8 mouse cellular contexts compared by ENCODE assay signal in the genomic region with DNA sequence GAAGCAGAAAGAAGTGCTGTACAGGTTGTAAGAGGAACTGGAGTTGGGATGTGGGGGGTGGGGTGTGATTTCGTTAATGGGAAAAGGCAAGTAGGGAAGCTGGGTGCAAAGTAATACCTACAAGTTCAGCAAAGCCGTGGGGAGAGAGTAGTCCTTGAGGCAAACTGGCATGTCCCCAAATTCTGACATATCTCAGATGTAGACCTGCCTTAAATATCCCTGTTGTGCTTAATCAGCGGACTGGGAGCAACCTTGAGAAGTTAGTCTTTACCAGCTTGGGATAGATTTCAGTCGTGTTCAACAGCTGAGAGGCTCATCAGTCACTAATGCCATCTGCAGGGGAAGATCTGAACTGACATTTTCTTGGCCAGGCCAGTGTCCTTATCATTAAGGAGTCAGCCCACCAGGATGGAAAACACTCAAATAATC. TPM values are rescaled to one million over a fixed set of nuclear protein-coding genes. Genes with fewer than 3 reads are reported as not detected.
DNase-seq lines count a peak whose midpoint lies in the region; ATAC-seq and TF ChIP-seq lines count a peak whose summit lies in the region.
"Had no signal": no experiment of that assay in that cellular context is flagged by ENCODE, and none has a peak within 500 bp of the region (broad histone marks: within the 10 kb centered on the region; RNA-seq: fewer than 3 reads in every experiment).

No protein-coding gene starts in this region.

- peak overlapping the region; percentile 97 for H3K9ac ChIP-seq in heart, embryonic 14.5 days (ENCODE audit: low read length)

- peak; percentile 55 for DNase-seq in CD4-positive helper T cell, adult 2 months (ENCODE audit: low read depth, low spot score)
- DNase-seq in ES-CJ7 (ENCODE audit: low read depth, low spot score): peak; percentile 72
- peak; percentile 46 for DNase-seq in kidney, postnatal 10 days
- DNase-seq in spleen, adult 2 months (ENCODE audit: low read depth in 1 of 2, low spot score in 2 of 2): peak; percentile 25 to 49

- no peak for TF ChIP-seq POLR2A in spleen, adult 2 months (IDR thresholded peaks at IDR 0.05; ENCODE audit: low read depth, low read length)

- H3K9me3 ChIP-seq in heart, embryonic 14.5 days (ENCODE audit: control insufficient read depth, low read length): no peaks in the 10 kb centered on the region

- 11% methylated on average over 4 of the region's 4 CpGs for WGBS in heart, embryonic 14.5 days
- 24% methylated on average over 4 of the region's 4 CpGs for WGBS in macrophage (ENCODE audit: missing documents)
- WGBS in spleen, adult 2 months: 25% methylated on average over 4 of the region's 4 CpGs

- peak overlapping the region; percentile 71 to 99 for H3K27ac ChIP-seq in heart, embryonic 14.5 days (replicated peaks in 1 of 2; ENCODE audit: control insufficient read depth in 1 of 2, insufficient read depth in 1 of 2, low read depth in 2 of 2, low read length in 2 of 2)
- peak overlapping the region; percentile 70 for H3K27ac ChIP-seq in macrophage
- H3K27ac ChIP-seq in spleen, adult 2 months (ENCODE audit: insufficient read depth, low read length): 0 out of 2 replicates have a peak overlapping the region, but pooled peaks have one; percentile 78

- TF ChIP-seq CTCF in spleen, adult 2 months (IDR thresholded peaks at IDR 0.05; ENCODE audit: extremely low read depth, insufficient read depth, insufficient read length, insufficient replicate concordance): peak; percentile 25; the same call in 1 of the 2 replicates

- H3K27me3 ChIP-seq in heart, embryonic 14.5 days (ENCODE audit: control insufficient read depth, insufficient read depth, low read length): no peaks in the 10 kb centered on the region
- H3K27me3 ChIP-seq in spleen, adult 2 months (ENCODE audit: control insufficient read depth, insufficient read depth, low read length): no peaks in the 10 kb centered on the region

- H3K79me2 ChIP-seq in macrophage (ENCODE audit: inconsistent target): peaks cover 37% of the 10 kb centered on the region

- H3K4me1 ChIP-seq in heart, embryonic 14.5 days (ENCODE audit: control insufficient read depth in 2 of 2, insufficient read depth in 2 of 2, low read length in 2 of 2): peaks cover 8 to 27% of the 10 kb centered on the region in 2 experiments; a peak in 3 of 4 replicates
- H3K4me1 ChIP-seq in spleen, adult 2 months (ENCODE audit: control insufficient read depth, insufficient read depth, insufficient read length): peaks cover 8% of the 10 kb centered on the region; the same call in 1 of the 2 replicates

- peak overlapping the region; percentile 72 to 97; a peak in 2 of 4 replicates for H3K4me3 ChIP-seq in heart, embryonic 14.5 days (ENCODE audit: control insufficient read depth in 1 of 2, insufficient read depth in 1 of 2, low read depth in 1 of 2, low read length in 2 of 2)
- peak overlapping the region; percentile 35; the same call in 1 of the 2 replicates for H3K4me3 ChIP-seq in macrophage (ENCODE audit: inconsistent target)
- peak overlapping the region; percentile 10; the same call in 1 of the 2 replicates for H3K4me3 ChIP-seq in spleen, adult 2 months (ENCODE audit: extremely low read depth, insufficient read depth, insufficient read length)

- H3K36me3 ChIP-seq in heart, embryonic 14.5 days (ENCODE audit: control insufficient read depth, insufficient read depth, low read length): peaks cover 1% of the 10 kb centered on the region; the same call in 1 of the 2 replicates
- 0 out of 2 replicates have a peak, but pooled peaks cover 8% of the 10 kb centered on the region for H3K36me3 ChIP-seq in macrophage (ENCODE audit: inconsistent target)
- no peaks in the 10 kb centered on the region; the same call in 1 of the 2 replicates for H3K36me3 ChIP-seq in spleen, adult 2 months (ENCODE audit: control insufficient read depth, insufficient read depth, low read length)

- ATAC-seq in common myeloid progenitor, adult 5-6 weeks (replicated peaks; ENCODE audit: low read depth, poor library complexity, severe bottlenecking): peak; percentile 16; the same call in 1 of the 2 replicates
- ATAC-seq in heart, embryonic 14.5 days (ENCODE audit: insufficient number of reproducible peaks, insufficient read depth, low FRiP score, low read depth): no peak

- peak overlapping the region; percentile 75 for H3K4me2 ChIP-seq in heart, embryonic 14.5 days (ENCODE audit: low read length)

RNA-seq across cellular contexts. Expression of gene Scarb2, which starts 0.3 kb away (rescaled TPM):
- 42.8 and 46.9 TPM in 2 replicates for total RNA-seq in common myeloid progenitor, adult 5-6 weeks (2017)
- polyA plus RNA-seq in heart, embryonic 14.5 days (2014; fragmentation: Nextera tagmentation; extraction: Ambion mirVana): 14.3 and 15.6 TPM in 2 replicates
- 10 to 100 TPM; 30.0 to 78.9 (median 60.9) TPM for total RNA-seq in macrophage (2018; cell fraction: chromatin; rRNA removed)
- total RNA-seq in macrophage (2018; cell fraction: cytosol; rRNA removed): 100 to 1,000 TPM in 16 of 26 experiments, 10 to 100 TPM in 10; 59.4 to 206 (median 108) TPM
- total RNA-seq in macrophage (2018; cell fraction: nucleus; rRNA removed): 100 to 1,000 TPM in 25 of 26 experiments, 10 to 100 TPM in 1; 84.3 to 218 (median 151) TPM
- polyA plus RNA-seq in macrophage (2018): 93.3 to 161 TPM (median 147 TPM) in 3 replicates
- polyA plus RNA-seq in spleen, adult 2 months (2012; rRNA removed): 15.4 and 16.0 TPM in 2 replicates

RNA-seq across cellular contexts. Expression of gene Fam47e, which starts 48.6 kb away (rescaled TPM):
- total RNA-seq in common myeloid progenitor, adult 5-6 weeks (2017): not detected in 2 replicates
- polyA plus RNA-seq in heart, embryonic 14.5 days (2014; fragmentation: Nextera tagmentation; extraction: Ambion mirVana): not detected in 2 replicates
- not detected for total RNA-seq in macrophage (2018; cell fraction: chromatin; rRNA removed)
- total RNA-seq in macrophage (2018; cell fraction: cytosol; rRNA removed): not detected
- not detected for total RNA-seq in macrophage (2018; cell fraction: nucleus; rRNA removed)
- not detected in 3 replicates for polyA plus RNA-seq in macrophage (2018)
- 0.12 and 0.19 TPM in 2 replicates for polyA plus RNA-seq in spleen, adult 2 months (2012; rRNA removed)
- polyA plus RNA-seq: large intestine, adult 2 months had no signal

Comparison
In these comparisons a context has a peak if more than half of its experiments do, and no peak if none do; other contexts are left out.
1. H3K4me3 ChIP-seq: peak in every context shown above with its lines; median percentile 84 in heart, embryonic 14.5 days; 35 in macrophage; 10 in spleen, adult 2 months.